Mouse (Mus musculus) embryo, embryonic 10.5 days (tissue): ENCODE data around the gene Ogfr.

Source experiments
- DNase-seq: peaks from one replicate; pipeline ENCODE4 v3.0.0-alpha.2; 2015; ENCODE audit warnings: low spot score

Gene Ogfr

GRCm38 (mm10) chr2:180604781-180605180, 15.7 kb downstream of the Ogfr start:
- no peak for DNase-seq

- DNase-seq, result no peak
Observed at GRCm38 (mm10) chr2:180610283-180610682, 21.2 kb downstream of the Ogfr start.

GRCm38 (mm10) chr2:180611882-180612281, 22.8 kb downstream of the Ogfr start:
- no peak for DNase-seq

GRCm38 (mm10) chr2:180641576-180642554, 52.8 kb downstream of the Ogfr start:
- DNase-seq, result no peak

- DNase-seq, result no peak
Observed at GRCm38 (mm10) chr2:180642555-180643260, 53.7 kb downstream of the Ogfr start, which contains the start of gene Tcfl5. Tcfl5 (minus strand) TSS chr2:180642708.

- no peak for DNase-seq
Observed at GRCm38 (mm10) chr2:180643626-180644025, 54.6 kb downstream of the Ogfr start.
